In the genomic region with DNA sequence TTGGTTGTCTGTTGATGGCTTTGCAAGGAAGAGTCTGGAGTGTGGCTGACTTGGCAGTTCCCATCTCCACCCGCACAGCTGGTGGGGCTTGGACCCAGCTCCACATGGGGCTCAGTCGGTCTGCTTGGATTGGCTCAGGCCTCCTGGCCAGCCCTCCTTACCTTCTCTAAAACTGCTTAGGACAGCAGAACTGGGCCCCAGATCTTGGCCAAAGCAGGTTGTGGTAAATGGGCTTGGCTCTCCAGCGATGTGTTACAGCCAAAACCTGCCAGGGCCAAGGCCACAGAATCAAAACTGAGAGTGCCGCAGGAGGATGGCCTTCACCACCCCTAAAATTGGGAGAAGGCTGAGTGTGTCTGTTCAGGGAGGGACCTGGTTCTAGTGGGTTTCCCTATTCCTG, we compare ENCODE assay signal across 25 mouse cellular contexts.
DNase-seq lines count a peak whose midpoint lies in the region; ATAC-seq lines count a peak whose summit lies in the region.
"Had no signal": no experiment of that assay in that cellular context is flagged by ENCODE, and none has a peak within 500 bp of the region (broad histone marks: within the 10 kb centered on the region; RNA-seq: fewer than 3 reads in every experiment).

No protein-coding gene starts in this region.

- H3K9ac ChIP-seq in limb, embryonic 15.5 days, result no peak overlapping the region
- H3K9ac ChIP-seq: embryonic facial prominence, embryonic 12.5 days; heart, embryonic 15.5 days; liver, embryonic 12.5 days; lung, embryonic 14.5 days had no signal

- H3K4me1 ChIP-seq in limb, embryonic 15.5 days, result peaks cover 8% of the 10 kb centered on the region
- H3K4me1 ChIP-seq in limb, embryonic 10.5 days, result peaks cover 9% of the 10 kb centered on the region; the same call in 1 of the 2 replicates
- H3K4me1 ChIP-seq: heart, embryonic 15.5 days; liver, embryonic 12.5 days had no signal

- ATAC-seq in limb, embryonic 15.5 days (ENCODE audit: insufficient number of reproducible peaks, low FRiP score, low TSS enrichment, low read depth), result peak; percentile 77; the same call in 1 of the 2 replicates
- ATAC-seq: forebrain, embryonic 14.5 days; hindbrain, postnatal 0 days; liver, embryonic 12.5 days had no signal

- H3K4me3 ChIP-seq in limb, embryonic 15.5 days, result no peak overlapping the region
- no peak overlapping the region for H3K4me3 ChIP-seq in limb, embryonic 10.5 days
- H3K4me3 ChIP-seq: embryonic facial prominence, embryonic 12.5 days; erythroblast, embryonic 14.5 days; heart, embryonic 15.5 days; hindbrain, embryonic 10.5 days; left cerebral cortex, adult 2 months; liver, embryonic 12.5 days; midbrain, embryonic 10.5 days had no signal

- H3K4me2 ChIP-seq in limb, embryonic 15.5 days, result no peak overlapping the region
- H3K4me2 ChIP-seq: embryonic facial prominence, embryonic 12.5 days; heart, embryonic 15.5 days; liver, embryonic 12.5 days; lung, embryonic 14.5 days had no signal

- no peak for DNase-seq in limb, embryonic 10.5 days (ENCODE audit: low spot score)
- peak; percentile 55 for DNase-seq in adrenal gland, postnatal 25 days
- peak; percentile 53 for DNase-seq in cerebellum, adult 8-10 months
- DNase-seq in fibroblast of lung, adult 2 months (ENCODE audit: low read depth), result peak; percentile 52
- no peak for DNase-seq in layer of hippocampus, adult 9-11 months
- DNase-seq in layer of hippocampus, postnatal 14 days (ENCODE audit: low spot score in 2 of 2), result no peak
- DNase-seq: gastrocnemius, postnatal 25 days; kidney, adult 11 months; kidney, postnatal 10 days; left cerebral cortex, postnatal 4 days; lung, embryonic 14.5 days; lung, postnatal 4 days; spleen, adult 18-20 months; thymus, postnatal 25 days had no signal

- H3K27ac ChIP-seq in limb, embryonic 15.5 days, result no peak overlapping the region
- no peak overlapping the region for H3K27ac ChIP-seq in limb, embryonic 10.5 days
- H3K27ac ChIP-seq: embryonic facial prominence, embryonic 12.5 days; heart, embryonic 15.5 days; hindbrain, embryonic 10.5 days; hindbrain, postnatal 0 days; left cerebral cortex, adult 2 months; liver, embryonic 12.5 days; midbrain, embryonic 10.5 days had no signal

- H3K9me3 ChIP-seq in limb, embryonic 15.5 days, result no peaks in the 10 kb centered on the region
- no peaks in the 10 kb centered on the region for H3K9me3 ChIP-seq in limb, embryonic 10.5 days (replicated peaks)
- H3K9me3 ChIP-seq: embryonic facial prominence, embryonic 12.5 days; G1E; heart, embryonic 15.5 days; hindbrain, embryonic 10.5 days; liver, embryonic 12.5 days; midbrain, embryonic 10.5 days had no signal

- 76% methylated on average over 4 of the region's 4 CpGs for WGBS in limb, embryonic 15.5 days
- WGBS in limb, embryonic 10.5 days, result 87% methylated on average over 4 of the region's 4 CpGs

- H3K36me3 ChIP-seq in limb, embryonic 15.5 days, result no peaks in the 10 kb centered on the region
- peaks cover 36% of the 10 kb centered on the region for H3K36me3 ChIP-seq in limb, embryonic 10.5 days
- H3K36me3 ChIP-seq: embryonic facial prominence, embryonic 12.5 days; heart, embryonic 15.5 days; liver, embryonic 12.5 days had no signal

- no peaks in the 10 kb centered on the region for H3K27me3 ChIP-seq in limb, embryonic 15.5 days
- no peaks in the 10 kb centered on the region for H3K27me3 ChIP-seq in limb, embryonic 10.5 days (ENCODE audit: low read depth, poor library complexity, severe bottlenecking)
- H3K27me3 ChIP-seq: embryonic facial prominence, embryonic 12.5 days; heart, embryonic 15.5 days; liver, embryonic 12.5 days had no signal

Comparison
In these comparisons a context has a peak if more than half of its experiments do, and no peak if none do; other contexts are left out.
1. DNase-seq: peak in adrenal gland, postnatal 25 days (single experiment), cerebellum, adult 8-10 months (single experiment) and fibroblast of lung, adult 2 months (single experiment); none in limb, embryonic 10.5 days (single experiment), layer of hippocampus, adult 9-11 months (single experiment) and layer of hippocampus, postnatal 14 days (0 of 2).